Mouse (Mus musculus): Measurements from ENCODE around the gene Erfe.

Erfe gene

DNA sequence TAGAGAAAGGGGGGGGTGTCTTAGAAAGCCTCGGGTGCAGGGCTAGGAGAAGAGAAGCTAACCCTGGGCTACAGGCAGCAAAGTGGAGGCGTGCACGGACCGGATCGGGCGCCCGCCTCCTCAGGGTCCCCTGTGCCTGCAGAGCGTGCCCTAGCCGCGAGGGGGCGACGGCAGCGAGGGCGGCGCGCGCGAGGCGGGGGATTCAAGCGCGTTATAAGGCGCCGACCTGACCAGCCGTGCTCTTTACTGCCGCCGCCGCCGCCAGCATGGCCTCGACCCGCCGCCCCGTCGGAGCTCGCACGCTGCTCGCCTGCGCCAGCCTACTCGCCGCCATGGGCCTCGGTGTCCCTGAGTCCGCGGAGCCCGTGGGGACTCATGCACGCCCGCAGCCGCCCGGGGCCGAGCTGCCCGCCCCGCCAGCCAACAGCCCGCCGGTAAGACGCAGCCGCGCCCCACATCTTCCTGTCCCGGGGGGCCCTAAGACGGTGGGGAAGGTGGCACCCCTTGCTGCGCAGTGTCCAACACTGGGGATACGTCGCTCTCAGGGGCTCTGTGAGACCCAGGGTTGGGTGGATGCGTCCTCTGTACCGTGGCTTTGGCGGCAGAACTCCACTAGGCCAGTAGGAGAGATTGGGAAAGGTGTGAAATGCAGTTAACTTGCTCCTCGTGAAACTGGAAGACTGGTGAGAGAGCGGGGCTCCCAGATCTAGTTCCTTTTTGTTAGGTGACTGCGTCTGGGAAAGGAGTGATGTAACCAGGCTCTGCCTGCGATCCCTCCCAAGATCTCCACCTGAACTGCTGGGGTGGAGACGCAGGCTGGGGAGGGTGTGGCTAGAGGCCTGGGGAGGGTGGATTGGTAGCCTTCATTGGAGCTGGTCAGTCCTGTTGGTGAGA is at the start of gene Erfe:
TSS of gene Erfe (plus strand) at position 216 of the 894 bp plus-strand sequence.
- DNase-seq (ENCODE audit: low spot score in 2 of 2) = no peak

DNA sequence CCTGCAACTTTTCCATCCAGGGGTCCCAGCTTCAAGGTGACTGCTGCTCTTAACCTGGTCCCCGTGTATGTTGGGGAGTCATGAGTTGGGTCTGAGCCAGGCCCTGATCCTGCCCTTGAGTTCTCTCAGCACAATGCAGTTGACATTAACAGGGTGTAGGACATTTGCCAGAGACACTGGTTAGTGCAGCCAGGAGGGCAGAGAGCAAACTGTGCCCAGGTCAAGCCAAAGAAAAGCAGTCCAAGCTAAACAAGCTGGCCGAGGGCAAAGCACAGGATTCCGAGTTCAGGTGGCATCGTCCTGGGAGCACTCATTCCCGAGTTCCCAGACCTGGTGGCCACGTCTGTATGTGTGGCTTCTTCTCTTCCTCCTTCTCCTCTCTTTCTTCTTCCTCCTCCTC is 48.6 kb upstream of the Erfe start:
- no peak for DNase-seq (ENCODE audit: low spot score in 2 of 2)

DNA sequence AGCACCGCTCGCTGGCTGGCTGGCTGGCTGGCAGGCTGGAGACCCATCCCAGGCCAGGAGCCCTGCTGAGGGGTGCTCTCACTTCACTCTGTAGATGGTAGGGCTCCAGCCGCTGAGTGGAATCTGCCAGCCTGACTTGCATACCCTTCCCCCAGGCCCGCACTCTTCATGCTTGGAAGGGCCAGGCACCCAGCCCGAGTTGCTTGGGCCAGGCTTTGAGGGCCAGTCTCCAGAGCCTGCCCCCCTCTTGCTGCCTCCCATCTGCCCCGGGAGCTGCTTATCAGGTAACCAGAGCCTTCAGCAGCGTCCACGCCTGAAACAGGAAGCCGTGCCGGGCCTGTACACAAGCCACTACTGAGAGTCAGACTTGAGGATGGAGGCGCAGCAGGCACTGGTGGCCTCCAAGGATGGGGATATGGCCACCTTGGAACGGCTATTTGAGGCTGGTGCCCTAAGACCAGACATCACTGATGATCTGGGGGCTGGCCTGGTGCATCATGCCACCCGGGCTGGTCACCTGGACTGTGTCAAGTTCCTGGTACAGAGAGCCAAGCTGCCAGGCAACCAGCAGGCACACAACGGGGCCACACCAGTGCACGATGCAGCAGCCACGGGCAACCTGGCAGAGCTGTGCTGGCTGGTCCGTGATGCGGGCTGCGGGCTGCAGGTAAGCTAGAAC is 44.3 kb upstream of the Erfe start, which contains the start of gene Espnl:
TSS of gene Espnl (plus strand) at position 316 of the 679 bp plus-strand sequence.
- DNase-seq (ENCODE audit: low spot score in 2 of 2) = no peak

DNA sequence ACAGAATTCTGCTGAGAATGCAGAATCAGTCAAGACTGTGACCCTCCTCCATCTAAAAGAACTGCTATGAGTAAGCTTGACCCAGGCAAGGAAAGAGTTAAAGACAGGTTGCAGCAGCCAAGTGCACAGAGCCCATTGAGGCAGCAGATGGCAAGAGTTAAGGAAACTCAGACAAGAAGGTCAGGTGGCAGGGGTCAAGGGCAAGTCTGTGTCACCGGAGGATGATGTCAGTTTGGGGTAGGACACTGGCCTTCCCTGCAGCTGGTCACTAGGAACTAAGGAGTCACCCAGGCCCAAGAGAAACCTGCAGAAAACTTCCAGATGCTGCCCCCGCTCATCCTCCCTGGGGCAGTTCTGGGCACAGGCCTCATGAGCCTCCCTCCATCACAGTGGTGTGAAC is 41.6 kb upstream of the Erfe start:
- no peak for DNase-seq (ENCODE audit: low spot score in 2 of 2)

- DNase-seq (ENCODE audit: low spot score in 2 of 2) = no peak
Observed at GRCm38 (mm10) chr1:91325488-91326042, 40.7 kb upstream of the Erfe start.

DNA sequence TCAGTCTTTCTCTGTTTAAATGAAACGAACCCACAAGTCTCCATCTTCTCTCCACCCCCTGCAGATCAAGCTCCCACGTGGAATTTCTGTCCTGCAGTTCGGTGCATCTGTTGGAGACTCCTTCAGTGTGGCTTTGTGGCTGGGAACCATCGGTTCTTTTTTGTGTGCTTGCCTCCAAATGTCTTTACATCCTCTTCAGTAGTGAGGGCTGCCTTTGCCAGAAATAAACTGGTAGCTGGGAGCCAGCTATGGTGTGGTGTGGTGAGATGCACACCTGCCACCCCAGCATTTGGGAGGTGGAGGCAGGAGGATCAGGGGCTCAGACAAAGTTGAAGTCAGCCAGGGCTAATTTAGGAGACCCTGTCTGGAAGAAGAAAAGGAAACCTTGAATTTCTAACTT is 34.1 kb upstream of the Erfe start:
- peak in 1 of 2 experiments; percentile 27 for DNase-seq (ENCODE audit: low spot score in 2 of 2)

DNA sequence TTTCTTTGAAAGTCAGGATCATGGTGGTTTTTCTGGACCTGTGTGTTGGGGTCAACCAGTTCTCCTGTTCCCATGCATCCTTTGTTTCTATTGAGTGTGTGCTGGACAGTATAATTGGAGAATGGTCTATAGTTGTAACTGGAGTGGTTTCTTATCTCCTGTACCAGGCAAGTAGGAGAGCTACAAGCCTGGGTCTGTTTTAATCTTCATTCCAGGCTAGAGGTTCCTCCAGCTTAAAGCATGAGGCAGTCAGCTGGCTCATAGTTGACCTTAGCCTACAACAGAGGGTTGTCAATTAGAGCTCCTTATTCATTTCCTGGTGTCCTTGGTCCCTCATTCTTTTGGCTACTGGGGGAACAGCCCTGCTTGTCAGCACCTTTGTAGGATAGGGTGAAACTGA is 32.6 kb upstream of the Erfe start:
- no peak for DNase-seq (ENCODE audit: low spot score in 2 of 2)

GRCm38 (mm10) chr1:91337355-91337754 is 28.9 kb upstream of the Erfe start:
- DNase-seq (ENCODE audit: low spot score in 2 of 2) = no peak

GRCm38 (mm10) chr1:91344001-91344400 is 22.2 kb upstream of the Erfe start:
- no peak for DNase-seq (ENCODE audit: low spot score in 2 of 2)

DNA sequence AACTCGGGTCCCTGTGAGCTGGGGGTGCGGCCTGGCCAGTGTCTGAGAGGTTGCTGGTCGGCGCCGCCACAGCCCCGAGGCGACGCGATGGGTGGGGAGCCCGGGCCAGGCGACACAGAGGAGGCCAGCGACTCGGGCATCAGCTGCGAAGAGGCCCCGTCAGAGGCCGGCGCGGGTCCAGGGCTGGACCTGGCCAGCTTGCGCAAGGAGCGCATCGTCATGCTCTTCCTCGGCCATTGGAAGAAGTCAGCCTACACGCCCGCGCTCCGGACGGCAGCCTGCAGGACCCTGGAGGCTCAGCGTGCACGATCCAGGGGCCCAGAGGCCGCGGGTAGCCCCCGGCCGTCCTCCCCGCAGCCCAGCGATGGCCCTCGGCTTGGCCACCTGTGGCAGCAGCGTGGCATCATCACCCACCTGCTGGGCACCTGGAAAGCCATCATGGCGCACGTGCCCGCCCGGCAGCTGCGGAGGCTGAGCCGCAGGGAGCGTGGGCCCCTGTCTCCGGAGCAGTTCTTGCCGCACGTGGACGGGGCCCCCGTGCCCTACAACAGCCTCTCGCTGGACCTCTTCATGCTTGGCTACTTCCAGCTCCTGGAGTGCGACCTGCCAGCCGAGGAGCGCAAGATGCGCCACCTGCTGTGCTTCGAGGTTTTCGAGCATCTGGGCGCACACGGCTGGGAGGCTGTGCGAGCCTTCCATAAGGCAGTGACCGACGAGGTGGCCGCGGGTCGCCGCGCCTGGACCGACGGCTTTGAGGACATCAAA is 21.1 kb upstream of the Erfe start:
- DNase-seq (ENCODE audit: low spot score in 2 of 2) = no peak

DNA sequence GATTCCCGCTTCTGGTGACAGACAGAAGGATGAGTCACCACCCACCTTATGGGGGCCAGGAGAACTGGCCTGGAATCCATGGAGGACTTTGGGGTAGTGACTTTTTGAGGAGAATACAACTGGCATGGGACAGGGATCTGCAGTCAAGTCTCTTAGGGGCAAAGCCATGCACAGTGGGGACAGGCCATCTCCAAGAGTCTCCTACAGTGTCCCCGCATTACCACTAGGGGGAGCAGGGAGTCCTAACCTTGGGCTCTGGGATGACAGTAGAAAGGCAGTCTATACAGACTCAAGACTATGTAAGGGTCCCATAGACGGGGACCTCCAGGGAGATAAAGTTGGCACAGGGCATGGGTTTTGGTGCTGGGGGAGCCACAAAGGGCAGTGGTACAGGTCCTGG is 19.3 kb upstream of the Erfe start:
- peak in 1 of 2 experiments; percentile 43 for DNase-seq (ENCODE audit: low spot score in 2 of 2)

- no peak for DNase-seq (ENCODE audit: low spot score in 2 of 2)
Observed at GRCm38 (mm10) chr1:91350841-91351240, 15.4 kb upstream of the Erfe start, which contains the start of gene Klhl30. Gene Klhl30 (plus strand): TSS chr1:91351016.

DNA sequence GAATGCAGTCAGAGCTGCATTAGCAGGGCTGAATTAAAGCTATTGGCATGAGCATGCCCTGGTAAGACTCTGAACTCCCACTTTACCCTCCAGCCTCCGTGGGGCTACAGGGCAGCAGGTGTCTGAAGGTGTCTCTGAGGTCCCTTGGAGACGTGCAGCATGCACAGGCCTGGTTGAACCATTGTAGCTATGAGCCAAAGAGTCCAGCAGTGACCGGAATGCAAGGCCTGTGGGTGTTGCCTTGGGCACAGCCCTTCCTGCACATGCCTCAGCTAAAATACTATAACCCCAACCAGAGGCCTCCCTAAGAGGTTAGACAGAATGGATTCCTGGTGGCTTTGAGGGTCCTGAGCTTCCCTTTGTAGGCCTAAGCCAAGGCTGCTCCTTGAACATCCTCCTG is 15.0 kb upstream of the Erfe start:
- no peak for DNase-seq (ENCODE audit: low spot score in 2 of 2)

DNA sequence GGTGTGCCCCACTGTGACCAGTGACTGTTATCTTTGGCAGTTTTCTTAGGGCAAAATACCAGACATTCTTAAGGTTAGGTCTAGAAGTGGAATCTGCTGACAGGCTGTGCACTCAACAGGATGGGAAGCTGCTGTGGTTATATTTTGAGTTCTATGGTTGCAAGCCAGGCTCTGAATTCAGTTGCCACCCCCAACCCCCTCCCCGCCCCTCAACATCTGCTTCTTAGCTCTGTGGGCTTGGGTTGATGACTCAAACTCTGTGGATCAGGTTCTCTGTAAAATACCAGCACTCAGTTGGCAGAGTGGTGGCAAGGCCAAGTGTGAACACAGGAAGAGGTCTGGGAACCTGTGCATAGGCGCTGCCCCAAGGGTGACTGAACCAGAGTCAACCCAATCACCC is 14.0 kb upstream of the Erfe start:
- DNase-seq (ENCODE audit: low spot score in 2 of 2) = no peak

DNA sequence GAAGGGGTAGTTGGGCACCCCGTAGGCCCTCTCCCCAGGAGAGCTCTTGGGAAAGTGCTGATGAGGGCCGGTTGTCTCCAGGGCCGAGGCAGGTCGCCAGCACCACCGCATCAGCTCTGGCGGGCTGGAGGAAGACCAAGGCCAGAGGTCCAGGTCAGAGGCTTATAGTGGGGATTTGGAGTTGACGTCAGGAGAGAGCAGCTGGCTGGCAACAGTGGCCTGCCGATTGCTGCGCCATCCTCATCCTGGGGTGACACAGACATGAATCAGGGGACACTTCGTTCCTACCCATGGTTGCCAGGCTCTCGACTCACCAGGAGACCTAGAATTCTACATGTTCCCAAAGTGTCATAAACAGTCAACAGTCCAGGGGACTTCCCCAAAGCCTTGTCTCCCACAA is 10.1 kb upstream of the Erfe start:
- DNase-seq (ENCODE audit: low spot score in 2 of 2) = no peak

GRCm38 (mm10) chr1:91362113-91362512 is 4.1 kb upstream of the Erfe start:
- DNase-seq (ENCODE audit: low spot score in 2 of 2) = no peak

GRCm38 (mm10) chr1:91364822-91365644 is 1.2 kb upstream of the Erfe start:
- no peak for DNase-seq (ENCODE audit: low spot score in 2 of 2)

- no peak for DNase-seq (ENCODE audit: low spot score in 2 of 2)
Observed at GRCm38 (mm10) chr1:91365816-91366214, 415 bp upstream of the Erfe start.

- DNase-seq (ENCODE audit: low spot score in 2 of 2) = no peak
Observed at GRCm38 (mm10) chr1:91367295-91367694, 1.1 kb downstream of the Erfe start.

DNA sequence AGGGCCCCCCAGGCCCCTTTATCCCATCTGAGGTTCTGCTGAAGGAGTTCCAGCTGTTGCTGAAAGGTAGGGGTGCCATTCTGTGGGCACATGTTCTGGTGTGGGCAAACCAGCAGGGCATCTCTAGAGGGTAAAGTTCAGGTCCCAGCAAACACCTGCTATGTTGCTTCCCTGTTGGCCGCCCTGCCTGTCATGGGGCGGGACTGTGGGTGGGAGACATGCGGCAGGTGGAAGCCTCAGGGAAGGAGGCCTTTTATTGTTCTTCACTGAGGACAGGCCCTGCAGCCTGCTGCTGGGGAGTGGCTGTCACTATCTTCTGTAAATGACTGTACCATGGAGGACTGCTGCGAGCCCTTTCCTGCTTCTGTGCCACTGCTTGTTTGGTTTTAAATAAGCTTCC is 3.2 kb downstream of the Erfe start:
- no peak for DNase-seq (ENCODE audit: low spot score in 2 of 2)

DNA sequence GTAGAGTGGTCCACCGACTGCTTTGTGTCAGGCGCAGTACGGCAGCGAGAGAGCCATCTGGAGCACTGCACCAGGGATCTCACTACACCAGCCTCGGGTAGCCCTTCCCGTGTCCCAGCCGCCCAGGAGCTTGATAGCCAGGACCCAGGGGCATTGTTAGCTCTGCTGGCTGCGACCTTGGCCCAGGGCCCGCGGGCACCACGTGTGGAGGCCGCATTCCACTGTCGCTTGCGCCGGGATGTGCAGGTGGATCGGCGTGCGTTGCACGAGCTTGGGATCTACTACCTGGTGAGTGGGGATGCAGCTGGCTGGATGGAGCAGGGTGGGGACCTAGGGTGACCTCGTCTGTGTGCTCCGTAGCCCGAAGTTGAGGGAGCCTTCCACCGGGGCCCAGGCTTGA is 3.8 kb downstream of the Erfe start:
- no peak for DNase-seq (ENCODE audit: low spot score in 2 of 2)
